13 mouse cellular contexts compared by ENCODE assay signal in genomic region chr2:49739046-49739445, GRCm38 (mm10). TPM values are rescaled to one million over a fixed set of nuclear protein-coding genes. Genes with fewer than 3 reads are reported as not detected.
DNase-seq lines count a peak whose midpoint lies in the region; ATAC-seq and TF ChIP-seq lines count a peak whose summit lies in the region.
"Had no signal": no experiment of that assay in that cellular context is flagged by ENCODE, and none has a peak within 500 bp of the region (broad histone marks: within the 10 kb centered on the region; RNA-seq: fewer than 3 reads in every experiment).

No protein-coding gene starts in this region.

- H3K4me1 ChIP-seq in intestine, embryonic 15.5 days (replicated peaks) = peaks cover 6% of the 10 kb centered on the region
- H3K4me1 ChIP-seq in intestine, postnatal 0 days (replicated peaks; ENCODE audit: control insufficient read depth, insufficient read depth, low read length) = no peaks in the 10 kb centered on the region
- H3K4me1 ChIP-seq in lung, postnatal 0 days (ENCODE audit: insufficient read depth, low read depth, low read length) = no peaks in the 10 kb centered on the region

- H3K4me2 ChIP-seq in intestine, embryonic 15.5 days (replicated peaks) = no peak overlapping the region
- no peak overlapping the region for H3K4me2 ChIP-seq in intestine, postnatal 0 days (replicated peaks; ENCODE audit: low read depth)
- H3K4me2 ChIP-seq in lung, postnatal 0 days (replicated peaks; ENCODE audit: low read depth, low read length) = no peak overlapping the region
- H3K4me2 ChIP-seq: liver, embryonic 12.5 days; midbrain, embryonic 12.5 days; neural tube, embryonic 15.5 days had no signal

- no peak for TF ChIP-seq CTCF in intestine, postnatal 0 days (IDR thresholded peaks at IDR 0.05; ENCODE audit: low read depth)
- TF ChIP-seq CTCF in lung, postnatal 0 days (IDR thresholded peaks at IDR 0.05) = no peak

- peak; percentile 43 for DNase-seq in adipocyte (ENCODE audit: low spot score)
- peak; percentile 64 for DNase-seq in cerebellum, adult 11 months
- peak; percentile 53 for DNase-seq in lung, postnatal 0 days (ENCODE audit: low spot score)
- no peak for DNase-seq in kidney, adult 8-10 months
- DNase-seq in layer of hippocampus, adult 18-20 months (ENCODE audit: low spot score in 2 of 2) = no peak
- DNase-seq: embryo, embryonic 11 days; kidney, postnatal 14 days had no signal

- H3K9ac ChIP-seq in intestine, embryonic 15.5 days = no peak overlapping the region
- no peak overlapping the region for H3K9ac ChIP-seq in intestine, postnatal 0 days (ENCODE audit: low read depth, low read length)
- H3K9ac ChIP-seq in lung, postnatal 0 days (replicated peaks; ENCODE audit: low read depth) = no peak overlapping the region
- H3K9ac ChIP-seq: liver, embryonic 12.5 days; midbrain, embryonic 12.5 days; neural tube, embryonic 15.5 days had no signal

- ATAC-seq in intestine, embryonic 15.5 days = no peak
- ATAC-seq in intestine, postnatal 0 days = no peak
- ATAC-seq in lung, postnatal 0 days = peak; percentile 64
- ATAC-seq: liver, embryonic 12.5 days had no signal

- 0 out of 2 replicates have a peak overlapping the region, but pooled peaks have one; percentile 13 for H3K27ac ChIP-seq in intestine, embryonic 15.5 days
- H3K27ac ChIP-seq in intestine, postnatal 0 days (ENCODE audit: low read depth, low read length) = no peak overlapping the region
- no peak overlapping the region for H3K27ac ChIP-seq in lung, postnatal 0 days (ENCODE audit: low read length)
- H3K27ac ChIP-seq: left cerebral cortex, adult 2 months; liver, embryonic 12.5 days; midbrain, embryonic 12.5 days; neural tube, embryonic 15.5 days had no signal

- no peak for TF ChIP-seq EP300 in lung, postnatal 0 days (IDR thresholded peaks at IDR 0.05)

- no peaks in the 10 kb centered on the region for H3K27me3 ChIP-seq in intestine, embryonic 15.5 days (replicated peaks)
- H3K27me3 ChIP-seq in intestine, postnatal 0 days (replicated peaks; ENCODE audit: control insufficient read depth, insufficient read depth, low read length) = no peaks in the 10 kb centered on the region
- no peaks in the 10 kb centered on the region for H3K27me3 ChIP-seq in lung, postnatal 0 days (replicated peaks; ENCODE audit: insufficient read depth, low read length)
- H3K27me3 ChIP-seq: liver, embryonic 12.5 days; midbrain, embryonic 12.5 days; neural tube, embryonic 15.5 days had no signal

- no peak overlapping the region for H3K4me3 ChIP-seq in intestine, embryonic 15.5 days (replicated peaks)
- H3K4me3 ChIP-seq in intestine, postnatal 0 days (ENCODE audit: low read depth, low read length) = no peak overlapping the region
- H3K4me3 ChIP-seq in lung, postnatal 0 days (ENCODE audit: low read depth, low read length) = no peak overlapping the region
- H3K4me3 ChIP-seq: left cerebral cortex, adult 2 months; liver, embryonic 12.5 days; midbrain, embryonic 12.5 days; neural tube, embryonic 15.5 days had no signal

- H3K36me3 ChIP-seq in intestine, embryonic 15.5 days = no peaks in the 10 kb centered on the region
- H3K36me3 ChIP-seq in intestine, postnatal 0 days (ENCODE audit: control insufficient read depth, insufficient read depth) = no peaks in the 10 kb centered on the region
- no peaks in the 10 kb centered on the region for H3K36me3 ChIP-seq in lung, postnatal 0 days (ENCODE audit: insufficient read depth, low read length)
- H3K36me3 ChIP-seq: liver, embryonic 12.5 days had no signal

- 59% methylated on average over 5 of the region's 5 CpGs for WGBS in intestine, embryonic 15.5 days
- WGBS in intestine, postnatal 0 days = 65% methylated on average over 5 of the region's 5 CpGs
- 51% methylated on average over 5 of the region's 5 CpGs for WGBS in lung, postnatal 0 days

- H3K9me3 ChIP-seq in intestine, embryonic 15.5 days = no peaks in the 10 kb centered on the region
- no peaks in the 10 kb centered on the region for H3K9me3 ChIP-seq in intestine, postnatal 0 days (ENCODE audit: control insufficient read depth)
- H3K9me3 ChIP-seq in lung, postnatal 0 days (ENCODE audit: low read length) = no peaks in the 10 kb centered on the region
- H3K9me3 ChIP-seq: liver, embryonic 12.5 days; midbrain, embryonic 12.5 days; neural tube, embryonic 15.5 days had no signal

RNA-seq across cellular contexts. Expression of gene Lypd6b, which starts 48.4 kb away (rescaled TPM):
- polyA plus RNA-seq in intestine, embryonic 15.5 days (2015; fragmentation: Nextera tagmentation; extraction: Ambion mirVana) = 2.0 and 2.8 TPM in 2 replicates
- polyA plus RNA-seq in intestine, postnatal 0 days (2015; fragmentation: Nextera tagmentation; extraction: Ambion mirVana) = 0.68 and 0.73 TPM in 2 replicates
- polyA plus RNA-seq in lung, postnatal 0 days (2015; fragmentation: Nextera tagmentation; extraction: Ambion mirVana) = 3.9 and 5.0 TPM in 2 replicates
- total RNA-seq in layer of hippocampus, adult 18-20 months (2021) = 1 to 10 TPM; 3.5 to 4.7 TPM

Comparison
In these comparisons a context has a peak if more than half of its experiments do, and no peak if none do; other contexts are left out.
1. DNase-seq: peak in adipocyte (single experiment), cerebellum, adult 11 months (single experiment) and lung, postnatal 0 days (single experiment); none in kidney, adult 8-10 months (0 of 2) and layer of hippocampus, adult 18-20 months (0 of 2).